Mouse (Mus musculus) bone marrow macrophage, adult 2 months (primary cell): ENCODE results near the gene Rere.

Source experiments
- CTCF ChIP-seq: IDR thresholded peaks from 2 replicates; pipeline ENCODE4 v1.5.1; 2012; ENCODE audit warnings: low read depth, mild to moderate bottlenecking, low read length, moderate library complexity
- POLR2A ChIP-seq: IDR thresholded peaks from 2 replicates; pipeline ENCODE4 v1.6.1; 2012; ENCODE audit warnings: mild to moderate bottlenecking, low read depth, low read length, borderline replicate concordance

- TF ChIP-seq CTCF: no peak
- no peak for TF ChIP-seq POLR2A
These were observed 35.1 kb downstream of the Rere start for GRCm38 (mm10) chr4:150316546-150316945.
